Mouse (Mus musculus): ENCODE measurements around the gene Bmper. TPM values are rescaled to one million over a fixed set of nuclear protein-coding genes. Genes with fewer than 3 reads are reported as not detected.

Gene Bmper
- polyA plus RNA-seq, 1 experiment from 2014 or later, result 13.4 TPM

DNA sequence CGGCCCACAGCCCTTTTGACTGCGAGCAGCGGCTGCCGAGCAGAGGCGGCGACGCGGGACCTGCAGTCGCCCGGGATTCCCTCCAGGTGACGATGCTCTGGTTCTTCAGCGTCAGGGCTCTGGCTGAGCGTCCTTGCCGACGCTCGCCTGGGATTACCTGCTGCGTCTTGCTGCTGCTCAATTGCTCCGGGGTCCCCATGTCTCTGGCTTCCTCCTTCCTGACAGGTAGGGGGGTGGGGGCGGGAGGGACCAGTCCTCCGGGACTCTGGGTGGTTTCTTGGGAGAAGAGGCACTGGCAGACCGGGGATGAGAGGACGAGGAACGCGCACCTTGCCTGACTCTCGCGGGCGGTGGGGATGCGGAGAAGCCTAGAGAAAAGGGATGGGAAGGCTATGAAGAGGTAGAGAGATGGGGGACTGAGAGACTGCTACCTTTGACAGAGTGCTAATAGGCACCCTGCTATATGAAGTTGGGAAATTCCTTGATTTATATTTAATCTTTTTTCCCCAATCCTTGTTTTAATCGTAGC, 737 bp downstream of the Bmper start:
- 1% methylated on average over 28 of the region's 29 CpGs for WGBS
- H3K36me3 ChIP-seq (ENCODE audit: insufficient read depth, low read length), result no peaks in the 10 kb centered on the region
- H3K4me3 ChIP-seq (replicated peaks; ENCODE audit: low read depth, low read length), result peak overlapping the region; percentile 69
- no peaks in the 10 kb centered on the region for H3K9me3 ChIP-seq (replicated peaks; ENCODE audit: low read length)
- no peak for TF ChIP-seq CTCF (IDR thresholded peaks at IDR 0.05; ENCODE audit: low read depth)
- H3K27me3 ChIP-seq (ENCODE audit: insufficient read depth, low read length), result peaks cover 5% of the 10 kb centered on the region; the same call in 1 of the 2 replicates
- 0 out of 2 replicates have a peak, but pooled peaks cover 4% of the 10 kb centered on the region for H3K4me1 ChIP-seq (replicated peaks; ENCODE audit: insufficient read depth, low read length)
- peak; percentile 8; the same call in 1 of the 2 replicates for ATAC-seq (replicated peaks; ENCODE audit: low FRiP score, low read depth)
- DNase-seq (ENCODE audit: low spot score), result no peak
- H3K27ac ChIP-seq, result no peak overlapping the region
- peak overlapping the region; percentile 74; the same call in 1 of the 2 replicates for H3K9ac ChIP-seq (ENCODE audit: low read depth, low read length)
- peak overlapping the region; percentile 99 for H3K4me2 ChIP-seq (ENCODE audit: low read length)

DNA sequence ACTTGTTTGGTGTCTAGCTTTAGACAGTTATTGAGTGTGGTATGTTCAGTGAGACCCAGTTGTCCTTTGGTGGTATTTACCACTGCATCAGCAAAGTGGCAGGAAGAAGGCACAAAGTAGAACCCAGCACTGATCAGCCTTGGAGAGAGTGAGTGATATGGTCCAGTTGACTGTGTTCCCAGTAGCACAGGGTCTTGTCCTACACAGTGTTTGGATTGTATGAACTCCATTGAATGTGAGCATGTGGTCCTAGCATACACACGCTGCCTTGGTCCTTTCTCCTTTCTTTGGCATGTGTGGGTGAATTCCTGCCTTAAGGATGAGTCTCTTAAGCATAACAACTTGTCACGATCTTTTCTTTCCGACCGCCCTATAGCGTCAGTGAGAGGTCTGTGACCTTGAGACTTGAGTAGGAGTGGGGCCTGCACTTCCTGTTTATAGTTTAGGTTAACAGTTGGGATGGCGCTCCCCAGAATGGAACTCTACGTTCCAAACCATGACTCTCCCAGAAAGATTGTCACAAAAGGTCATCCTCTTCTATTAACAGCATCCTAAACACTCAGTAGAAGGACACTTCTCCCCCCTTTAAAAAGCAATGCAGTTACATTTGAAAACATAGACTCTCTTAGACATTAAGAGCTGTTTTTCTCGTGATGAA, 10.7 kb downstream of the Bmper start:
- Histone ChIP-seq H3K9me3 (replicated peaks; ENCODE audit: low read length) (no peaks in the 10 kb centered on the region), H3K36me3 (ENCODE audit: insufficient read depth, low read length) (no peaks in the 10 kb centered on the region), H3K27ac (no peak overlapping the region), H3K27me3 (ENCODE audit: insufficient read depth, low read length) (no peaks in the 10 kb centered on the region), H3K4me1 (replicated peaks; ENCODE audit: insufficient read depth, low read length) (no peaks in the 10 kb centered on the region), H3K4me2 (ENCODE audit: low read length) (no peak overlapping the region), H3K4me3 (replicated peaks; ENCODE audit: low read depth, low read length) (no peak overlapping the region), H3K9ac (ENCODE audit: low read depth, low read length) (no peak overlapping the region)
- DNase-seq (ENCODE audit: low spot score) (no peak), ATAC-seq (replicated peaks; ENCODE audit: low FRiP score, low read depth) (no peak)
- 52% methylated on average over 8 of the region's 8 CpGs for WGBS
- no peak for TF ChIP-seq CTCF (IDR thresholded peaks at IDR 0.05; ENCODE audit: low read depth)

DNA sequence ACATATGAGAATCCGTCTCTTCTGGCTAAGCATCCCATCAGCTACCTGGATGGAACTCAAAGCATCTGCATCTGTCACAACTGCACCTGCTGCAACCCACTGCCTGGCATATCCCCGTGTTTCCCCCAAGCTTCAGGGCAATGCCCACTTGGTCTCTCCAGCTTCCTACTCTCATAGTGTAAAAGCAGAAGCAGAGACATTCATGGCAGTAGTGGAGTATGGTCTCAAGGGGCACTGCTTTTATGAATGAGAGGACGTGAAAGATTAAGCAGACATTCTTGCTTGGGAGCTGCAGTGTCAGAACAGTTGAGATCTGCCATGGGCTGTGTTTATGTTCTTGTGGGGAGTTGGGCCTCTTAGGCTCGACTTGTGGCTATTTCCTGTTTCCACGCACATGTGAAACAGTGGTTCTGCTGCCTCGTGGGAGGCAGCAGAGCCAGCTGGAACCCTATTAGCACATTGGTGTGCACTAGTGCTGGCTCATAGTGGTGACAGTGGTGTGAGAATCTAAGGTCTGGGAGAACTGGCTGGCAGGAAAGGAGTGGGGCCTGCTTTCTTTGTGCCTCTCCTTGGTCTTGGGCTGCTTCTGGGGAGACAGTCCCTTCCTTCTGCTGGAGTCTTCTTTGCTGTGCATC, 12.6 kb downstream of the Bmper start:
- Histone ChIP-seq H3K27ac (no peak overlapping the region), H3K9ac (ENCODE audit: low read depth, low read length) (no peak overlapping the region), H3K4me2 (ENCODE audit: low read length) (no peak overlapping the region), H3K36me3 (ENCODE audit: insufficient read depth, low read length) (no peaks in the 10 kb centered on the region), H3K9me3 (replicated peaks; ENCODE audit: low read length) (no peaks in the 10 kb centered on the region), H3K4me3 (replicated peaks; ENCODE audit: low read depth, low read length) (no peak overlapping the region), H3K4me1 (replicated peaks; ENCODE audit: insufficient read depth, low read length) (no peaks in the 10 kb centered on the region), H3K27me3 (ENCODE audit: insufficient read depth, low read length) (no peaks in the 10 kb centered on the region)
- ATAC-seq (replicated peaks; ENCODE audit: low FRiP score, low read depth) (no peak), DNase-seq (ENCODE audit: low spot score) (no peak)
- TF ChIP-seq CTCF (IDR thresholded peaks at IDR 0.05; ENCODE audit: low read depth), result no peak
- WGBS, result 37% methylated on average over 6 of the region's 6 CpGs

- no peak overlapping the region for H3K4me2 ChIP-seq (ENCODE audit: low read length)
- no peaks in the 10 kb centered on the region for H3K36me3 ChIP-seq (ENCODE audit: insufficient read depth, low read length)
- no peak for TF ChIP-seq CTCF (IDR thresholded peaks at IDR 0.05; ENCODE audit: low read depth)
- H3K27ac ChIP-seq, result no peak overlapping the region
- DNase-seq (ENCODE audit: low spot score) (no peak), ATAC-seq (replicated peaks; ENCODE audit: low FRiP score, low read depth) (no peak)
- no peaks in the 10 kb centered on the region for H3K9me3 ChIP-seq (replicated peaks; ENCODE audit: low read length)
- WGBS, result 50% methylated on average over 6 of the region's 6 CpGs
- no peak overlapping the region for H3K4me3 ChIP-seq (replicated peaks; ENCODE audit: low read depth, low read length)
- H3K27me3 ChIP-seq (ENCODE audit: insufficient read depth, low read length), result no peaks in the 10 kb centered on the region
- H3K4me1 ChIP-seq (replicated peaks; ENCODE audit: insufficient read depth, low read length), result no peaks in the 10 kb centered on the region
- H3K9ac ChIP-seq (ENCODE audit: low read depth, low read length), result no peak overlapping the region
These were observed 13.9 kb downstream of the Bmper start for GRCm38 (mm10) chr9:23236635-23237279.

DNA sequence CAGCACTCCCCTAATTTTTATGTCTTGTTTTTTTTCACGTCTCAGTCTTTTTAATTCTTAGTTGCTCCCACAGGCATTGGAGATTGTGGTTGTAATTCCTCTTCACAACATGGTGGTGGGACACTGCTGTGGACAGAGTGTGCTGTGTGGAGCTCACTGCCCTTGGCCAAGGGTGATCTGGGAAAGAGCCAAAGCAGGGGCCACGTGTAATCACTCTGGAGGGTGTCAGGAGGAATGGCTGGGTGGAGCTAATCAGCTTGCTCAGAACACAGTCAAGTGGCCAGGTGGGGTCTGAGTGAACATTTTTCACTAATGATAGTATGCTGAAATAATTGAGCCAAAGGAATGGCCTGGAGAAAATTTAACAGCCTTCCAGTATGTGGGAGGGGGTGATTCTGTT, 16.1 kb downstream of the Bmper start:
- ATAC-seq (replicated peaks; ENCODE audit: low FRiP score, low read depth), result no peak
- H3K4me3 ChIP-seq (replicated peaks; ENCODE audit: low read depth, low read length), result no peak overlapping the region
- H3K36me3 ChIP-seq (ENCODE audit: insufficient read depth, low read length), result no peaks in the 10 kb centered on the region
- H3K4me2 ChIP-seq (ENCODE audit: low read length), result no peak overlapping the region
- H3K4me1 ChIP-seq (replicated peaks; ENCODE audit: insufficient read depth, low read length), result no peaks in the 10 kb centered on the region
- H3K9me3 ChIP-seq (replicated peaks; ENCODE audit: low read length), result no peaks in the 10 kb centered on the region
- H3K9ac ChIP-seq (ENCODE audit: low read depth, low read length), result no peak overlapping the region
- no peak overlapping the region for H3K27ac ChIP-seq
- TF ChIP-seq CTCF (IDR thresholded peaks at IDR 0.05; ENCODE audit: low read depth), result no peak
- WGBS, result 45% methylated on average over 2 of the region's 2 CpGs
- DNase-seq (ENCODE audit: low spot score), result no peak
- no peaks in the 10 kb centered on the region for H3K27me3 ChIP-seq (ENCODE audit: insufficient read depth, low read length)

- no peak overlapping the region for H3K4me2 ChIP-seq (ENCODE audit: low read length)
- no peaks in the 10 kb centered on the region for H3K36me3 ChIP-seq (ENCODE audit: insufficient read depth, low read length)
- no peaks in the 10 kb centered on the region for H3K9me3 ChIP-seq (replicated peaks; ENCODE audit: low read length)
- H3K27me3 ChIP-seq (ENCODE audit: insufficient read depth, low read length), result no peaks in the 10 kb centered on the region
- no peak overlapping the region for H3K27ac ChIP-seq
- 0 out of 2 replicates have a peak, but pooled peaks cover 3% of the 10 kb centered on the region for H3K4me1 ChIP-seq (replicated peaks; ENCODE audit: insufficient read depth, low read length)
- 79% methylated on average over 3 of the region's 3 CpGs for WGBS
- H3K4me3 ChIP-seq (replicated peaks; ENCODE audit: low read depth, low read length), result no peak overlapping the region
- no peak for DNase-seq (ENCODE audit: low spot score)
- no peak for ATAC-seq (replicated peaks; ENCODE audit: low FRiP score, low read depth)
- no peak for TF ChIP-seq CTCF (IDR thresholded peaks at IDR 0.05; ENCODE audit: low read depth)
- H3K9ac ChIP-seq (ENCODE audit: low read depth, low read length), result no peak overlapping the region
These were observed 20.0 kb downstream of the Bmper start for GRCm38 (mm10) chr9:23242911-23243310.
